Mouse (Mus musculus) lung, postnatal 4 days (tissue): ENCODE data around the gene Rnf185.

Source experiments
- DNase-seq, 2 experiments: peaks; one replicate each; pipeline ENCODE4 v3.0.0; 2021

Gene Rnf185

DNA sequence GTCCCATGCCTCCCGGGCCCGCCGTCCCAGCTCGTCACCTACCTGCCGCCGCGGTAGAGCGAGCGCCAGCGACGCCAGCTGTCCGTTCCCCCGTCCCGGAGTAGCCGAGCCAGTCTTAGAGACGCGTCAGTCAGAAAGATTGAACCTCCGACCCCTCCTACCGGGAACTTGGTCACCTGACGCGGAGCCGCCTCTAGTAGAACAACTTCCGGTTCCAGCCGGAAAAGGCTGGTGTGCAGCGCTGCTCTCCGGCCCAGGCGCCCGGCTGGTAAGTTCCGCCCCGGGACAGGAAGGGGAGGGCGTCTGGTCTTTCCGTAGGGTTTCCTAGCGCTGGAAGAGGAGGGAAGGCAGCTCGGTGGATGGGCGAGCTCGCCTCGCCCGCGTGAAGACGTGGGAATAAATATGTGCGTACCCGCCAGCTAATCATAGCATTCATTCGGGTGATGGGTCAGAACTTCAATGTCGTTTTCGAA lies at the start of gene Rnf185:
TSS of gene Rnf185 (minus strand) at position 197 of the 473 bp plus-strand sequence.
- peak; percentile 95 to 96 for DNase-seq

DNA sequence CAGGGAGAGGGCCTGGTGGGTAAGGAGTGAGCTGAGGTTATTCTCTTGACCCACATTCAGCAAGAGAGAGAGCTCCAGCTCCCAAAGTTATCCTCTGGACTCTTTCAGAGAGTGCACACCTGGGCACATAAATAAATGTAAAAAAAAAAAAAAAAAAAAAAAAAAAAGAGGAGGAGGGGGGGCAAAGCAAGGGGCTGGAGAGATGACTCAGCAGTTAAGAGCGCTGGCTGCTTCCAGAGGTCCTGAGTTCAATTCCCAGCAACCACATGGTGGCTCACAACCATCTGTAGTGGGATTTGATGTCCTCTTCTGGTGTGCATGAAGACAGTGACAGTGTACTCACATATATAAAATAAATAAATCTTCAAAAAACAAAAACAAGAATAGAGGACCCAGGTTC lies 45.1 kb upstream of the Rnf185 start:
- no peak for DNase-seq

DNA sequence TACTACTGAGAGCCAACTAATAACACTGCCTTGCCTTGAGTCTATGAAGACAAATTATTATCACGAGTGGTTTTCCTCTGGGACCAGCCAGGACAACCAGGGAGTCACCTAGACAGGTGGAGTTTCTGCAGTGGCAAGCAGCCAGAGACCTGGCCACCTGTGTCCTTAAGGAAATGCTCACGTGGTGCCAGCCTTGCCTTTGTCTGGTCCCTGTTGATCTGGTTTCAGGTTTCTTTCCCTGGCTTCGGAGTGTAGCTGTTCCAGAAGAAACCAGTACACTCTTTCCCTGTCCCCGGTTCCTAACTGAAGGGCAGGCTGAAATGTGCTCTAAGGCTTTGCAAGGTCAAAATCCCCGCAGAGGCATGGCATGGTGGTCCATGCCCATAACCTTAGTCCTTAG lies 44.6 kb upstream of the Rnf185 start:
- no peak for DNase-seq

DNA sequence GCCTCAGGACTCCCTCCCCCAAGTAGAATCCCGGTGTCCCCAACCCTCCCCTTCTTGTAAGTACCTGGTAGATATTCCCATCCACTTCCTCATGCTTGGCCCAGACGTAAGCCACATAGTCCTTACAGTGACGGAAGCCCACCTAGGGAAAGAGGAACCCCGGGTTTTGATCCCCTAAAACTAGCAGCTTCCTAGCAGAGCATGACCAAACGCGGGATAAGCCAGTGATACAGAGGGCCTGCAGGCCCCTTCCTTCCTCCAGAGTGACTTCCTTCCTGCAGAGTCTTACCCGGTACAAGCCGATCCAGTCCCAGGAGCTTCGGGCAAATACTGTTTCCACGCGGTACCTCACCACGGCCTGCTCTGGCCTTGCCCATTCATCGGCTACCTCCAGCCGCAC lies 43.3 kb upstream of the Rnf185 start:
- DNase-seq = no peak

DNA sequence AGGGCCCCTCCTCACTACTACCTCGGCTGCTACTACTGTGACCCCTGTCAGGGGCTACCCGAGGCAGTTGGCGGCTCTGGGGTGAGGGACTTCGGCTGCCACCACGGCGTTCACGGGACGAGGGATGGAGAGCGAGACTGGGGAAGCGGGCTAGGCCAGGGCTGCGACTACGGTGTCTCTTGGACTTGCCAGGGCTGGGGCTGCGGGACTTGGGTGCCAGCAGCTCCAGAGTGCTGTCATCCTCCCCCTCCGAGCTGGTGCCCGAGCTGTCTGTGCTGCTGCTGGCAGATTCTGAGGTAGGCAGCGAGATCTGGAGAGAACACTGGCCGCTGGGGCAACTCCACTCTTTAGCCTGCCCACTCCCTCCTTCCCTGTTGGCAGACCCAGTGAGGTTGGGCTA lies 42.7 kb upstream of the Rnf185 start:
- no peak for DNase-seq

DNA sequence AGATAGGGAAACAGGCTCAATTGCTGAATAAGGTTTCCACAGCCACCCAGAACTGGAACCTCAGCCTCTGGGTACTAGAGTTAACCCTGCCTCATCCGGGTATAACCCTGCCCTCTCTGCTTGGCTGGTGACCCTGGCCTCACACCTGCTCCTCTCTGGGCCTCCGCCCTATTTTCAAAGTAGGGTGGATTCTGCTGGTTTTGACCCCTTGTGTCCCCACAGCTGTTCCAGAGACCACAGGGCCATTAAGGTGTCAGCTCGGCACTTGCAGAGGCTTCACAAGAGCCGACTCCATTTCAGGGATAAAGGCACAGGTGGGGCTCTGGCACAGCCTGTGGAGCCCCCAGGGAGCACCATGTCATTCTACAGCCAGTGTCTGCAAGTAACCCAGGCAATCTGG lies 40.6 kb upstream of the Rnf185 start:
- no peak for DNase-seq

DNA sequence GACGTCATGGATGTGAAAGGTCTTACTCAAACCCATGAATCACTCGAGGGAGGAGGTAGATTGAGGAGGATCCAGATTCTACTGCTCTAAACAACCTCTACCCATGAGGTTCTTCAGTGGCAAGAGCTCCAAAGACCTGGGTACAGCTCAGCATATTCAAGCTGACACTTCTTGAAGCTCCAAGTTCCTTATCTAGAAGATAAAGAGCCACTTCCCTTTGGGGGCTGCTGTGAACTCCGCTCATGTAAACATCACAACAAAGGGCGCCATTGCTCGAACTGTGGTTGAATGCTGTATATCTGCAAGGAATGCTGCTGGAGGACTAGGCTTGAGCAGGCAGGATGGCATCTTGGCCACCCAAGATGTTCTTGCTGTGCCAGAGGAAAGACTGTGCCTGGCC lies 36.9 kb upstream of the Rnf185 start:
- DNase-seq = no peak

DNA sequence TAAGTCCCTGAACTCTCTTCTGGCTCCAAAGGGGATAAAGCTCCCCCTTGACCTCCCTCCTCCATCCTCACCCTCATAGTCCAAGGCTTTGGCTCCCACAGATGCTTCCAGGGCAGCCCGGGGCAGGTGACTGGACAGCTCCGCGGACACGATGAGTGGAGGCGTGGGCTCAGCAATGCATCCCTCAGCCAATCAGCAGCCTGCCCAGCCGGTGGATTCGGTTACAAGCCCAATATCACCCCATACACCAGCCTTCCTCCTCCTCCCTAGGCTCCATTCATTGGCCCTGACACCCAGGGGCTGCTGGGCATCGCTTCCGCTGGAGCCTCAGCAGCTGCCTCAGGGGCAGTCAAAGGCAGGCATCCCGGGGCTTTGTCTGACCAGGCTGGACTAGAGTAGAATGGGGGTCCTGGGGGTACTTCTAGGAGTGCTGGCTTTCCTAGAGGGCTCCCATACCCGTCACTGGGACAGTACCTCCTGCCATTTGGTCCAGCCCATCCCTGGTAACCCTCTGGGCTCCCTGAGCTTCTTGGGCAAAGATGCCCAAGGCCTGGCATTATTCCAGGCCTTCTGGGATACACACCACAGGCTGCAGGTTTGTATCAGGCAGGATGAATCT lies 35.9 kb upstream of the Rnf185 start, which contains the start of gene Pla2g3:
TSS of gene Pla2g3 (plus strand) at position 333 of the 619 bp plus-strand sequence.
- DNase-seq = no peak

DNA sequence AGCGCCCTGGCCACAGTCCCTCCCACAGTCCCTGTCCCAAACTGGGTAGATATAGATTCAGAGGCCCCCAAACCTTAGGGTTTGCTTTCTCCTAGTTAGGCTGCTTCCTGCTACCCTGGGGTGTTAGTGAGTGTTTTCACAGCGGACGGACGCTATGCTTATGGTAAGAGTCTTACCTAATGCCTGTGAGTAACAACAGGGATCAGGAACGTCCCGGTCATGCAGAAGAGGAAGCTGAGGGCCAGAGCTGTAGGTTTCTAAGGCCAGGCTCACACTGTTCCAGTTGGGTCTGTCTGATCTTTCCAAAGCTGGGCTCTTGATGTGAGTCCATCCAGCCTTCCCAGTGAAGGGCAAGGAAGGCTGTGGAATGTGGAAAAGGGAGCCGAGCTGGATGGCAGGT lies 34.2 kb upstream of the Rnf185 start:
- no peak for DNase-seq

DNA sequence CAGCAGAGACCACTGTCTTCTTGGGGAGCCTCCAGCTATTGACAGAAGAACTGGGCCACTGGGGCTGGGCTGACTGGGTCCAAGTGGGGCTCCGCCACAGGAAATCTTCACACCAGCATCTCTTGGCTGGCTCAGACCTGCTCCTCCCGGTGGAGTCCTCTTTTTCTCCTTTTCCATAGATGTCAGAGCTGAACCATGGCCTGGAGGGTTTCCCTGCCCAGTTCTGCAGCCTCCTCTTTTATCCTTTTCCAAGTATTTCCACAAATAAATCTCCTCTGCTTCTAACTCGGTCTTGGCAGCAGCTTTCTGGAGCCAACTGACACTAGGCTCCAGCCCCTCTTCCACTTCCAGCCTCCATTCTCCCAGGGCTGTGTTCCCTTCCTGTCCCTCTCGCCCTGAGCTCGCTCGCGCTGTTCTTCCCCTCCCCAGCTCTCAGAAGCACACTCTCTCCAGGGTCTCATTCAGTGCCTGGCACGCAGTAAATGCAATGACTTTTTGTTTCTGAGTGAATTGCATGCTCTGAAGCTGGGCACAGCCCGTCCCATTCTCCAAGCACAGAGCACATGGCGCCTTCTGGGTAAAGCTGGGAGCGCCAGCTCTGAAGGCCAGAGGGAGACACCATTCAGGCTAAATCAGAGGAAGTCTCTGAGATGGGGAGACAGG lies 31.9 kb upstream of the Rnf185 start:
- DNase-seq = no peak

DNA sequence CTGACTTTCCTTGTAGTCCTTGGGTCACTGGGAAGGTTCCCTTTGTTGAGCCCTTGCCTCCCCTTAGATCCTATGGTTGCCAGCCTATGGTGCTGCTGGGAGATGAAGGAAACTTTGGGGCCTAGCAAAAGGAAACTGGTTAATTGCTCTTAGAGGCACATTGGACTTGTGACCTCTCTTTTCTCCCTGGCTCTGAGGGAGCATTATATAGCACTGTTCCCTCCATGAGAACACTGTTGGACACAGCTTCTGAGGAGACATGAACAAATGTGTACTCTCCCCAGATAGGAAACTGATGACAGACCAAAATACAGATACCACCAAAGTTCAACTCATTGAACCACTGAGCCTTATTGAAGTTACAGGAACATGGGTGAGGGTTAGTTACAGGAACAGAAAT lies 23.3 kb upstream of the Rnf185 start:
- DNase-seq = no peak

DNA sequence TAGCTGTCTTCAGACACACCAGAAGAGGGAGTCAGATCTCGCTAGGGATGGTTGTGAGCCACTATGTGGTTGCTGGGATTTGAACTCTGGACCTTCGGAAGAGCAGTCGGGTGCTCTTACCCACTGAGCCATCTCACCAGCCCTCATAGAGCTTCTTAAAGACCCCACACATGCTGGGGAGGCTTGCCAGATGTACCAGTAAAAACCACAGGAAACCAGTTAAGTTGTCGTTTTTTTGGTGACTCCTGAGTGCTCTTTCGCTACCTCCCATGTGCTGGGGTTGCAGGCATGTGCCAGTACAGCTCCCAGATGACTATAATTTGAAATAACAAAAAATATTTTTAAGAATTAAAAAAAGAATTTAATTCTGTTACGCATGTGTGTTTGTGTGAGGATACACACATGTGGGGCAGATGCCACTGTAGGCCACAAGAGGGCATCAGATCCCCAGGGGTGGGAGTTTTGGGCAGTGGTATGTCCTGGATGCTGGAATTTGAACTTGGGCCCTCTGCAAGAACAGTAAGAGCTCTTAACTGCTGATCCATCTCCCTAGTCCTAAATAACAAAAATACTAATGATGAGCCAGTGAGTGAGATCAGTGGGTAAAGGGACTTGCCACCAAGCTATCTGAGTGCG lies 22.4 kb upstream of the Rnf185 start:
- peak in 1 of 2 experiments; percentile 33 for DNase-seq

DNA sequence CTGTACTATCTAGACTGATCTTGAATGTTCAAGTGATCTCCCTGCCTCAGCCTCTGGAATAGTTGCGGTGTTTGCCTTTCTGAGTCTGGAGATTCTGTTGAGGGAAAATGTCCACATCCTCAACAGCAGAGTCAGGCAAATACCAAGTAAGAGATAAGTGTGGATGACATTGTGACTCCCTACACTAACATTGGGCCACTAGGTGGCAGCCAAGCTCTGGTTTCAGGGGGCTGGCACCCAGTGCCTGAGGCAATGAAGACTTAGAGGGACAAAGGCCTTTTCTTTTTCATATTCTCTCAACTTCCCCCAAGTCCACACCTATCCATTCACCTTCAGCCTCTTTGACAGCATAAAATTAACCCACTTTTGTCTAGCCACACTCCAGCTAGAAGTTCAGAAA lies 20.3 kb upstream of the Rnf185 start:
- peak; percentile 71 to 87 for DNase-seq

DNA sequence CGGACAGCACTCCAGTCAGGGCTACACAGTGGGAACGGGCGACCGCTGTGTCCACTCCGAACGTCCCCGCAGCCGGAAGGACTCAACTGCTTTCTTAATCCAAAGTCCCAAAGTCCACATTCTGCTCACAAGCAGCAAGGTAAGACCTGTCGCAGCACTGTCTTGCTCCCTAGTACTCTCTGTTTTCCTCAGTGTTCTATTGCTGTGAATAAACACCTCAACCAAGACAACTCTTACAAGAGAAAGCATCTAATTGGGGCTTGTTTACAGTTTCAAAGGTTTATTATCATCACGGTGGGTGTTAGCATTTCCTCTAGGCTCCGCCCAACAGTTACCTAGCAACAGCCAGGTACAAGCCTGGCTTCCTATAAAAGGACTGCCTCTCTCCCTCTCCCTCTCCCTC lies 19.3 kb upstream of the Rnf185 start:
- DNase-seq = no peak

DNA sequence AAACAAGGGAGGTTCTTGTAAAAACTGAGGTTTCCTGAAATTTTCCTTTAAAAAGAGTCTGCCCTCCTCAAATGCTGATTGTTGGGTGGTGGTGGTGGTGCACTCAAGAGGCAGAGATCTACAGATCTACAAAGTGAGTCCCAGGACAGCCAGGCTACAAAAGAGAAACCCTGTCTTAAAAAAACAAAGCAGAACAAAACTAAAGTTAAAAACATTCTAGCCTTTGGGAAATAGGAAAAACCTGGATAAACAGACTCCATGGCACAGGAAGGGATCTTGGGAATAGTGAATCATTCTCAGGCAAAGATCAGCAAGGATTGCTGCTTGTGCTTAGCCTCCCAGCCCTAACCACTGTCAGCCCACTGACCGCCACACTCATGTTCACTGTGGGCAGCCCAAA lies 10.7 kb upstream of the Rnf185 start:
- DNase-seq = no peak

DNA sequence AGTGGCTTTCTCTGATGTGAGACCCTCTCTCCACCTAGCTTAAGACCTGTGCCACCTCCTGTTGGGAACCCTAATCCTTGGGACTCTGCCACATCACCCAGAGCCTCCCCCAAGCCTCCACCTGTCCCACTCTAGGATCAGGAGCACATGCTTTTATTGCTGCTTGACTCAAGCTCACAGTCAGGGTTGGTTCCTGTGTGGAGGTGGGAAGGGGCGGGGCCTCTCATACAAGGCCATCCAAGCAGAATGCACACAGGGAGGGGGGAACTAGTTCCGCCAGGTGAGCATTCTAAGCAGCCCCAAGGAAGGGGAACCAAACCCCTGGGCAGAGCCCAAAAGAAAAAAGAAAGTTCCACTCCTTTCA lies 6.9 kb upstream of the Rnf185 start:
- no peak for DNase-seq

DNA sequence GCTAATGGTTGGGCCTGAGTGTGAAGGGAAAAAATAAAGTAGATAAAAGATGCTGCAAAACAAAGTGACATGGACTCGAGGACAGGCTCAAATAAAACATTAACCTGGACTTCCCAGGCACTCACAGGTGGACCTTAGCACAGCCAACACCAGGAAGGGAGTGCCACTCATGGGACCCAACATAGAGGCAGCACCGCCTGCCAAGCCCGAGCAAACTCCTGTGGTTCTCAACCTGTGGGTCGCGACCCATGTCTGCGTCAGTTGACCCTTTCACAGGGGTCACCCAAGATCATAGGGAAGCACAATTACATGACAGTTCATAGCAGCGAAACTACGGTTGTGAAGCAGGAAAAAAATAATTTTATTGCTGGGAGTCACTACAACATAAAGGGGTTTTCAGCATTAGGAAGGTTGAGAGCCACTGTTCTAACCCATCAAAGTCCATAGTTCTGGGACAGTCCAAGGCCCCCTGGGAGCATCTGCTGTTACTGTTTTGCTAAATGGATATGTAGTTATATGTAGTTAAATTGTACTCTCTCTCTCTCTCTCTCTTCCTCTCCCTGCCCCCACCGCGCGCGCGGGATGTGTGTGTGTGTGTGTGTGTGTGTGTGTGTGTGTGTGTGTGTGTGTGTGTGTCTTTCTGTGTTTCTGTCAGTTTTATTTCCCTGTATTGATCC lies 6.4 kb upstream of the Rnf185 start:
- DNase-seq = no peak

DNA sequence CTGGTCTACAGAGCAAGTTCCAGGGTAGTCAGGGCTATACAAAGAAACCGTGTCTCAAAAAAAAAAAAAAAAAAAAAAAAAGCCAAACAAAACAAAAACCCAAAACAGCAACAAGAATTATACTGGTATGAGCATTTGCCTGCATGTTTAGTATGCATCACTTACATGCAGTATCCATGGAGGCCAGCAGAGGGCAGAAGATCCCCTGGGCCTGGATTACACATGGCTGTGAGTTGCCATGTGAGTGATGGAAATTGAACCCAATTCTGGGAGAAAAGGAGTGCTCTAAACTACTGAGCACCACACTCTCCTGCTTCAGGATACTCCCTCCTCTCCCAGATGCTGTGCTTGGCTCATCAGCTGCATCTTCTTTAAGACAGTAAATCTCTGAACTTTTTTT lies 4.2 kb upstream of the Rnf185 start:
- peak; percentile 44 to 76 for DNase-seq

DNA sequence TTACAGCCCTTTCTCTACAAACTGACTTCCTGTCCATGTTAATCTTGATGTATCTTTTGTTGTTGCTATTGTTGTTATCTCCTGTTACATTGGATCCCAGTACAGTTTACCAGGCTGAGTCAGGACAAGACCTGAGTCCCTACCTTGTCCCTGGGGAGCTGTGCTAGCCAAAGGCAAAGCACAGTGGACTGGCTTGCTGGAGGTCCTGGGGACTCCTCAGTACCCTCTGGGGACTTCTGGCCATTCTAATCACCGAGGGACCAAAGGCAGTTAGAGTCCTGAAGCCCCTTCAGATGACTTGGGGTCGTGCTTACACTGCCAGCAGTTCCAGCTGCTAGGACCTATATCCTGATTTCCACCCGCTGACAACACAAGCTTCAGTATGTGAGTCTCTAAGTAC lies 2.3 kb upstream of the Rnf185 start:
- no peak for DNase-seq

DNA sequence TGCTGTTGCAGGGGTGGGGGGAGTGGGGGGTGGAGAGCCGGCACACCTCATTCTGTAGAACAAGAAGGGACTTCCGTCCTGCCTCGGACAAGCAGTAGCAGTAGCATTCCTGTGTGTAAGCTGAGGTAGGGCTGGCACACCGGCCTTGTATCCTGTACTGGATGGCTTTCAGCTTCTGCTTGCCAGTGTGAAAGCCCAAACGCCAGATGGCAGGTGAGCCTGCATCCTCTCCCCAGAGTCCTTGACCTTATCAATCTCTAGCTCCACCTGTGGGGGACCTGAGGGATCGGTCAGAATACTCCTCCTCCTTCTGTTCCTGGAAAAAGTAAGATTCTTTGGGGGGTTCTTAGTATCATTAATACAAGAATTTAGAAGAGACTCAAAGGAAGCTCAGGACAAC lies 1.3 kb upstream of the Rnf185 start:
- peak; percentile 24 to 35 for DNase-seq

DNA sequence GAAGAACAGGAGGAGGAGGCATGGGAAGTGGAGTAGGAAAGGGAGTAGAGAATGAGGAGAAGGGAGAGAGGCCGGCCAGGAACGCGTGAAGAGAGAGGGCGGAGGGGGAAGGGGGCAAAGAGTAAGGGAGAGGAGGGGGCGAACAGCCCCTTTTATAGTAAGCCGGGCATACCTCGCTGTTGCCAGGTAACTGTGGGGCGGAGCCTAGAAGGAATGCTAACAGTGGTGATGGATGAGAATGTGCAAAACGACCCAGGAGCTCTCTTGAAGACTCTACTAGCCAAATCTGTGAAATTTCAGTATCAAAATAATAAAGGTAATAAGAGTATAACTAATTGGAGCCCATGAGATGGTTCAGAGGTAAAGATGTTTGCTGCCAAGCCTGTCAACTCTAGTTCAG lies 606 bp upstream of the Rnf185 start:
- DNase-seq = peak; percentile 16 to 30

DNA sequence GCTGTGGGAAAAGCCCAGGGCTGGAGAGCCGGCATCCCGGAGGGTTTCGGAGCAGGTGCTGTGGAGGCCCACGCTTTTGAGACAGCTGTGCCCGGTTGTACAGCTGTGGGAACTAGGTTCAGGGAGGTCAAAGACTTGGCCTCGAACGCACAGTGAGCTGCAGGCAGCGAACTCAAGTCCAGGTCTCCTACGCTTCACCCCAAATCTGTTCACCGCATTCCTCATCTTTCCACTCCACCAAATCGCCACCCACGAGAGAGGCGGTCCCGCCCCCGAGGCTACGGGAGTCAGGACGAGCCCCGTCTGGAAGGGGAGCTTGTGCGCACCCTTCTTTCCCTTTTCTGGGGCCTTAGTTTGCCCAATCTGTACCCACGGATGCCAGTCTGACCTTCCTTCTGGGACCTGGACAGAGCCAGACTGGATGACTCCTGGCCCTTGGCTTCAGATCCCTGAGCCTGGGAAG lies 431 bp downstream of the Rnf185 start:
- DNase-seq = no peak

DNA sequence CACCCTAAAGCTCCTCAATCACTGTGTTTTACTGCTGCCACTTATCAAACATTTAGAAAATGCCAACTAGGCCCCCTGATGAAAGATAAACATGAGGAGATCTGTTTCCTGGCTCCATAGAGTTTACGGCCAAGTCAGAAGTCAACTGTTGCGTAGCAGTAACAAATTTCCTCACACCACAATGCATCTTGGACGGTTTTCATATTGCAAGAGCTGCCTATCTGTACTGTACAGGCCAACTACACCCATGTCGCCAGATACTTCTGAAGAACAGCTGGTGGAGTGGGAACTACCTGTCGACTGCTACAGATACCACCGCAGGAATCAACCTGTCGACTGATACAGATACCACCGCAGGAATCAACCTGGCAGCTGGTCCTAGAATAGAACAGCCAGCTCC lies 7.3 kb downstream of the Rnf185 start:
- no peak for DNase-seq

DNA sequence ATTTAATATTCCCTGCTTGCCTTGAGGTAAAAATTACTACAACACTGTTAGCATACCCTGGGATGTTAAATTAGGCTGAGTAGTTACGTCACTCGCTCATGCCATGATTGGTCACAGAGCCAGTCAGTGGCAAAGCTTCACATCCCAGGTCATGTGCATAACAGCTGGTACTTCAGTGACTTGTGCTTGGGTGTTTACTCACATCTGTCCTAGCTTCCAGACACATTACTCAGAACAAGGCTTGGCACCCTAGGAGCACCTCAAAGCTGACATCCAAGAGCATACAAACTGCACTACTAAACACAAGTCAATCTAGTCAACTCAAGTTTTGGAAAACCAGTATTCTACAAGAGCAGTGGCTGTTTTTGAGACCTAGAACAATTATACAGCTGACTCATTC lies 9.1 kb downstream of the Rnf185 start:
- DNase-seq = no peak
